Mouse (Mus musculus): ENCODE measurements at regions not wholly inside any gene's neighbourhood (a gene's known extent, or its start where the extent isn't known, plus 50 kb on each side); places are given as distances from the start of the nearest gene placed in this dataset.

DNA sequence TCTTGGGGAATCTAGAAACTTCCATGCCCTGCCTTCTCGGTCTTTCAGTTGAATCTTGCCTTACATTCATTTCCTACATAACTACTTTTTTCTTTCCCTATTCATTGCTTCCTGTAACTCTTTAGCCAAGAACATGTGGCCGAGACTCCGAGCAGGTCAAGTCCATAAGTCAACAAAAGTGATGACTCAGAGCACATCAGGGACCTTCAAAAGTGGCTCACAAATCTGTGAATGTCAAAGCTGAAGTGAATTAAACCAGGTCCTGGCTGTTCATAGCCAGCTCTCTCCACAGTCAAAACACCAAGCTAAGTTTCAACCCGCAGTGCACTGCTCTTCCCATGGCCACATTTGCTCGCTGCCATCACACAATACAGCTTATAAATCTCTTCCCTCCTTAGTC is 252.5 kb upstream of the Zfp703 start:
- in situ Hi-C loops (cut with MboI; ENCODE audit: low pct_ligation_motif_present, low pct_unique_long_range_greater_than_20kb, low sequenced_read_pairs) (no loop called here), dilution Hi-C loops (cut with MboI; ENCODE audit: extremely low pct_ligation_motif_present, extremely low pct_unique_long_range_greater_than_20kb, low sequenced_read_pairs) (no loop called here)
- Histone ChIP-seq H3K27ac (ENCODE audit: insufficient read depth, low read depth) (no peak overlapping the region), H3K9ac (ENCODE audit: insufficient read depth, low read depth) (no peak overlapping the region), H3K27me3 (replicated peaks) (no peaks in the 10 kb centered on the region), H3K4me1 (ENCODE audit: control insufficient read depth in 1 of 2, insufficient read depth in 2 of 2) (peaks cover 0 to 9% of the 10 kb centered on the region in 2 experiments; a peak in 1 of 4 replicates), H3K79me2 (replicated peaks; ENCODE audit: control insufficient read depth, extremely low read depth, insufficient read depth, poor library complexity, severe bottlenecking) (no peaks in the 10 kb centered on the region), H3K4me2 (ENCODE audit: insufficient read depth, low read depth, poor library complexity, severe bottlenecking) (no peak overlapping the region), H3K36me3 (replicated peaks in 1 of 2; ENCODE audit: control insufficient read depth in 1 of 2, insufficient read depth in 1 of 2, low read length in 1 of 2) (no peaks in the 10 kb centered on the region), H3K4me3 (replicated peaks in 1 of 3; ENCODE audit: low read depth in 2 of 3, low read length in 2 of 3, poor library complexity in 1 of 3) (no peak overlapping the region), H3K9me3 (replicated peaks; ENCODE audit: low read length) (no peaks in the 10 kb centered on the region)
- no peak for DNase-seq (ENCODE audit: extremely low read depth)
- no peak for TF ChIP-seq BHLHE40 (IDR thresholded peaks at IDR 0.05; ENCODE audit: low read depth, low read length)
- TF ChIP-seq GABPA (IDR thresholded peaks at IDR 0.05; ENCODE audit: insufficient replicate concordance, low read depth, low read length), result no peak

GRCm38 (mm10) chr8:26725521-26725920 is 251.6 kb upstream of the Zfp703 start:
- no peak overlapping the region for H3K4me2 ChIP-seq (ENCODE audit: insufficient read depth, low read depth, poor library complexity, severe bottlenecking)
- dilution Hi-C loops (cut with MboI; ENCODE audit: extremely low pct_ligation_motif_present, extremely low pct_unique_long_range_greater_than_20kb, low sequenced_read_pairs), result no loop called here

GRCm38 (mm10) chr8:26729351-26729750 is 247.8 kb upstream of the Zfp703 start:
- Histone ChIP-seq H3K36me3 (replicated peaks in 1 of 2; ENCODE audit: control insufficient read depth in 1 of 2, insufficient read depth in 1 of 2, low read length in 1 of 2) (no peaks in the 10 kb centered on the region), H3K4me2 (ENCODE audit: insufficient read depth, low read depth, poor library complexity, severe bottlenecking) (no peak overlapping the region), H3K27me3 (replicated peaks) (no peaks in the 10 kb centered on the region), H3K9me3 (replicated peaks; ENCODE audit: low read length) (no peaks in the 10 kb centered on the region), H3K27ac (ENCODE audit: insufficient read depth, low read depth) (no peak overlapping the region), H3K4me3 (replicated peaks in 1 of 3; ENCODE audit: low read depth in 2 of 3, low read length in 2 of 3, poor library complexity in 1 of 3) (no peak overlapping the region), H3K9ac (ENCODE audit: insufficient read depth, low read depth) (no peak overlapping the region), H3K4me1 (ENCODE audit: control insufficient read depth in 1 of 2, insufficient read depth in 2 of 2) (peaks cover 0 to 9% of the 10 kb centered on the region in 2 experiments; a peak in 1 of 4 replicates), H3K79me2 (replicated peaks; ENCODE audit: control insufficient read depth, extremely low read depth, insufficient read depth, poor library complexity, severe bottlenecking) (no peaks in the 10 kb centered on the region)
- no peak for DNase-seq (ENCODE audit: extremely low read depth)
- in situ Hi-C loops (cut with MboI; ENCODE audit: low pct_ligation_motif_present, low pct_unique_long_range_greater_than_20kb, low sequenced_read_pairs) (no loop called here), dilution Hi-C loops (cut with MboI; ENCODE audit: extremely low pct_ligation_motif_present, extremely low pct_unique_long_range_greater_than_20kb, low sequenced_read_pairs) (no loop called here)
- no peak for TF ChIP-seq ZKSCAN1 (IDR thresholded peaks at IDR 0.05; ENCODE audit: borderline replicate concordance, low read depth, low read length)

More at GRCm38 (mm10) chr8:26725521-26725920, 251.6 kb upstream of the Zfp703 start:
- H3K4me1 ChIP-seq (ENCODE audit: control insufficient read depth in 1 of 2, insufficient read depth in 2 of 2), result peaks cover 0 to 9% of the 10 kb centered on the region in 2 experiments; a peak in 1 of 4 replicates
- no peak for DNase-seq (ENCODE audit: extremely low read depth)
- no peak overlapping the region for H3K9ac ChIP-seq (ENCODE audit: insufficient read depth, low read depth)
- H3K27ac ChIP-seq (ENCODE audit: insufficient read depth, low read depth), result no peak overlapping the region
- no peaks in the 10 kb centered on the region for H3K9me3 ChIP-seq (replicated peaks; ENCODE audit: low read length)
- no peaks in the 10 kb centered on the region for H3K79me2 ChIP-seq (replicated peaks; ENCODE audit: control insufficient read depth, extremely low read depth, insufficient read depth, poor library complexity, severe bottlenecking)
- TF ChIP-seq MAX (IDR thresholded peaks at IDR 0.05; ENCODE audit: low read length), result no peak
- TF ChIP-seq BHLHE40 (IDR thresholded peaks at IDR 0.05; ENCODE audit: low read depth, low read length), result no peak
- no peak for TF ChIP-seq SMC3 (IDR thresholded peaks at IDR 0.05; ENCODE audit: low read depth, low read length)
- TF ChIP-seq MYC (IDR thresholded peaks at IDR 0.05; ENCODE audit: low read depth, low read length), result no peak
- TF ChIP-seq JUN (IDR thresholded peaks at IDR 0.05; ENCODE audit: insufficient read depth, low read depth, low read length), result no peak
- TF ChIP-seq RCOR1 (conservative IDR thresholded peaks at IDR 0.05; ENCODE audit: low read depth, low read length), result no peak
- no peak for TF ChIP-seq ZKSCAN1 (IDR thresholded peaks at IDR 0.05; ENCODE audit: borderline replicate concordance, low read depth, low read length)
- TF ChIP-seq MAZ (IDR thresholded peaks at IDR 0.05; ENCODE audit: low read depth, low read length), result no peak
- TF ChIP-seq CHD1 (IDR thresholded peaks at IDR 0.05; ENCODE audit: low read depth, low read length), result no peak
- no peak for TF ChIP-seq MXI1 (IDR thresholded peaks at IDR 0.05; ENCODE audit: low read depth, low read length)
- TF ChIP-seq GABPA (IDR thresholded peaks at IDR 0.05; ENCODE audit: insufficient replicate concordance, low read depth, low read length), result no peak
- no peak for TF ChIP-seq EP300 (IDR thresholded peaks at IDR 0.05; ENCODE audit: low read length)
- no peak for TF ChIP-seq CHD2 (IDR thresholded peaks at IDR 0.05; ENCODE audit: low read length)
- TF ChIP-seq USF2 (conservative IDR thresholded peaks at IDR 0.05; ENCODE audit: low read depth, low read length), result no peak
- TF ChIP-seq NRF1 (IDR thresholded peaks at IDR 0.05; ENCODE audit: low read depth, low read length), result no peak
- TF ChIP-seq TBP (conservative IDR thresholded peaks at IDR 0.05; ENCODE audit: low read depth, low read length), result no peak
- H3K36me3 ChIP-seq (replicated peaks in 1 of 2; ENCODE audit: control insufficient read depth in 1 of 2, insufficient read depth in 1 of 2, low read length in 1 of 2), result no peaks in the 10 kb centered on the region
- in situ Hi-C loops (cut with MboI; ENCODE audit: low pct_ligation_motif_present, low pct_unique_long_range_greater_than_20kb, low sequenced_read_pairs), result no loop called here
- no peak overlapping the region for H3K4me3 ChIP-seq (replicated peaks in 1 of 3; ENCODE audit: low read depth in 2 of 3, low read length in 2 of 3, poor library complexity in 1 of 3)
- no peaks in the 10 kb centered on the region for H3K27me3 ChIP-seq (replicated peaks)
